Mouse (Mus musculus) adrenal gland, postnatal 14 days (tissue): ENCODE data around the gene Timm9. TPM values are rescaled to one million over a fixed set of nuclear protein-coding genes. Genes with fewer than 3 reads are reported as not detected.
A peak's percentile ranks its signal among the peaks of the same experiment; 100 is the strongest.
"Not testable (repeated sequence)": the region's sequence is repeated elsewhere in the genome, so short reads cannot be mapped to it uniquely, and the experiment has no call there.

Experiments
- DNase-seq: peaks from one replicate; pipeline ENCODE4 v3.0.0; 2021; ENCODE audit warnings: mixed read lengths
- total RNA-seq: library from RNA; stranded (reverse); gene quantifications from 2 replicates; pipeline ENCODE4 v1.2.3, GENCODE M21; 2021

Gene Timm9
- total RNA-seq, 1 experiment from 2014 or later = 68.7 TPM

GRCm38 (mm10) chr12:71107216-71107771, 29.2 kb downstream of the Timm9 start:
- peak; percentile 55 for DNase-seq

GRCm38 (mm10) chr12:71104275-71104674, 32.2 kb downstream of the Timm9 start:
- DNase-seq = not testable (repeated sequence)

DNA sequence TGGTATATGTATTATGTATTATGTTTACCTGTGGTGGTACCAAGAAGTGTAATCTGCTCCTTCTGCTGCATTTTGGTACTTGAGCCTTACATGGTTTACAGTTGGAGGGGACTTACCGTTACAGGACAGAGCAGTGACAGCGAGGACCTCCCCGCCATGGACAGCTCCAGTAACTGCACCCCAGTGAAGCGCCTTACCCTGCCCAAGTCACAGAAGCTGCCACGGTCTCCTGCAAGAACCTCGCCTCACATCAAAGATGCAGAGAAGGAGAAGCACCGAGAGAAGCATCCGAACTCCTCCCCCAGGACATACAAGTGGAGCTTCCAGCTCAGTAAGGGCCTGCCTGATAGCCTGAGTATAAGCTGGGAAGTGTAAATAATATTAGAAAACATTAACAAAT, 50.2 kb downstream of the Timm9 start:
- no peak for DNase-seq

Other genes starting within 250 kb of the Timm9 start
- gene Actr10, start 198.8 kb downstream of the Timm9 start, total RNA-seq = 184 and 197 TPM in 2 replicates
- 336 and 360 TPM in 2 replicates for gene Psma3, start 162.1 kb downstream of the Timm9 start, total RNA-seq
- 24.8 and 27.5 TPM in 2 replicates for gene Arid4a, start 120.7 kb downstream of the Timm9 start, total RNA-seq
- 3.7 and 6.9 TPM in 2 replicates for gene Tomm20l, start 25.3 kb downstream of the Timm9 start, total RNA-seq
- 8.7 and 9.1 TPM in 2 replicates for gene 2700049A03Rik, start 164 bp upstream of the Timm9 start, total RNA-seq
- 19.3 and 22.7 TPM in 2 replicates for gene Dact1, start 173.2 kb upstream of the Timm9 start, total RNA-seq